Mouse (Mus musculus) limb, embryonic 13.5 days (tissue): ENCODE data around the gene Efcab14. TPM values are rescaled to one million over a fixed set of nuclear protein-coding genes. Genes with fewer than 3 reads are reported as not detected.

Experiments used
- ATAC-seq: fragments of 200-750 bp; cut with Nextera tagmentation; 2 replicates; pipeline ENCODE4 v1.8.0; 2017; ENCODE audit warnings: low read depth, moderate number of reproducible peaks, moderate TSS enrichment; ENCODE audit not compliant: low FRiP score
- H3K27ac ChIP-seq: fragments of 300-500 bp; sonication (generic); 2 replicates; pipeline ENCODE4 v1.5.1; 2015; ENCODE audit warnings: inconsistent platforms, mild to moderate bottlenecking, moderate library complexity
- H3K27me3 ChIP-seq: fragments of 300-500 bp; sonication (generic); 2 replicates; pipeline ENCODE4 v1.6.1; 2015; ENCODE audit warnings: mild to moderate bottlenecking, inconsistent platforms
- H3K36me3 ChIP-seq: fragments of 300-500 bp; sonication (generic); 2 replicates; pipeline ENCODE4 v1.6.1; 2015; ENCODE audit warnings: inconsistent platforms, mild to moderate bottlenecking, moderate library complexity
- H3K4me1 ChIP-seq: fragments of 300-500 bp; sonication (generic); 2 replicates; pipeline ENCODE4 v1.6.1; 2015; ENCODE audit warnings: inconsistent platforms
- H3K4me2 ChIP-seq: fragments of 300-500 bp; sonication (generic); replicated peaks from 2 replicates; pipeline ENCODE4 v1.6.1; 2015; ENCODE audit warnings: inconsistent platforms, mild to moderate bottlenecking, moderate library complexity
- H3K4me3 ChIP-seq: fragments of 300-500 bp; sonication (generic); 2 replicates; pipeline ENCODE4 v1.5.1; 2015; ENCODE audit warnings: moderate library complexity, mild to moderate bottlenecking, inconsistent platforms
- H3K9ac ChIP-seq: fragments of 300-500 bp; sonication (generic); 2 replicates; pipeline ENCODE4 v1.6.1; 2015; ENCODE audit warnings: mild to moderate bottlenecking, inconsistent platforms
- H3K9me3 ChIP-seq: fragments of 300-500 bp; sonication (generic); 2 replicates; pipeline ENCODE4 v1.6.1; 2016; ENCODE audit warnings: inconsistent platforms
- WGBS: fragments of 180-500 bp; shearing (Covaris S2); methylation state at CpG from one replicate; pipeline ENCODE4 v1.1.7; 2015; 5-methylcytosine and 5-hydroxymethylcytosine counted together
- polyA plus RNA-seq: library from polyadenylated mRNA; unstranded; fragments of >200 nt; fragmentation: Nextera tagmentation; extraction: Ambion mirVana; gene quantifications from 2 replicates; pipeline ENCODE4 v1.2.1, GENCODE M21; 2015

The Efcab14 gene
- polyA plus RNA-seq, 1 experiment from 2014 or later = 32.1 TPM

- Histone ChIP-seq H3K4me3 (no peak overlapping the region), H3K36me3 (peaks cover 6% of the 10 kb centered on the region; the same call in 1 of the 2 replicates), H3K4me2 (no peak overlapping the region), H3K9ac (no peak overlapping the region), H3K27me3 (0 out of 2 replicates have a peak, but pooled peaks cover 7% of the 10 kb centered on the region), H3K9me3 (no peaks in the 10 kb centered on the region), H3K27ac (no peak overlapping the region), H3K4me1 (peaks cover 16% of the 10 kb centered on the region)
- WGBS = 62% methylated on average over 2 of the region's 2 CpGs
- ATAC-seq = no peak
Measured at GRCm38 (mm10) chr4:115824178-115824577, 86.6 kb downstream of the Efcab14 start.

DNA sequence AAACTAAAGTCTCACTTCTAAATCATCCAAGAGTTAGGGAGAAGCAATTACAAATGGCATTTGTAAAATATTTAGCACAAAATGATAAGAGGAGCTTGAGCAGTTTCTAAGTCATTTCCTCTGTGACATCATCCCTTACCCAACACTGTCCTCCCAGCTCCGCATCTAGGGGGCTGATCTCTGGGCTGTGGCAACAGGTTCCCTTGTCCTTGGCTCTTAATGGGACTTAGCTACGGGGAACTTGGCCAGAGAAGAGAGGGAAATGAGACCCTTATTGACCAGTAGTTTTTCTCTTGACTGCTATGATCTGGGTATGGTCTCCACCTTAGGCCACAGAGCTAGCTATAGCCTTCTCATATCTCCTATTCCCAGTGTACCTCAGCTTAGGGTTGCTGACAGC is 87.7 kb downstream of the Efcab14 start:
- Histone ChIP-seq H3K27ac (no peak overlapping the region), H3K4me3 (no peak overlapping the region), H3K9ac (no peak overlapping the region), H3K9me3 (no peaks in the 10 kb centered on the region), H3K36me3 (no peaks in the 10 kb centered on the region), H3K4me2 (no peak overlapping the region), H3K4me1 (peaks cover 18% of the 10 kb centered on the region), H3K27me3 (0 out of 2 replicates have a peak, but pooled peaks cover 7% of the 10 kb centered on the region)
- 79% methylated on average over 2 of the region's 2 CpGs for WGBS
- no peak for ATAC-seq

Other genes starting within 250 kb of the Efcab14 start
- not detected in 2 replicates for gene Cyp4a14, start 241.6 kb upstream of the Efcab14 start, polyA plus RNA-seq
- not detected in 2 replicates for gene Cyp4a10, start 219.5 kb upstream of the Efcab14 start, polyA plus RNA-seq
- gene Cyp4a31, start 174.1 kb upstream of the Efcab14 start, polyA plus RNA-seq = not detected in 2 replicates
- gene Cyp4a32, start 136.8 kb upstream of the Efcab14 start, polyA plus RNA-seq = not detected in 2 replicates
- gene Cyp4b1, start 90.0 kb upstream of the Efcab14 start, polyA plus RNA-seq = 0.08 and 0.36 TPM in 2 replicates
- 0.31 and 0.50 TPM in 2 replicates for gene Tex38, start 43.3 kb downstream of the Efcab14 start, polyA plus RNA-seq
- gene Atpaf1, start 47.1 kb downstream of the Efcab14 start, polyA plus RNA-seq = 60.5 and 60.8 TPM in 2 replicates
- 12.6 and 14.4 TPM in 2 replicates for gene Mob3c, start 90.3 kb downstream of the Efcab14 start, polyA plus RNA-seq
- 29.6 and 32.9 TPM in 2 replicates for gene Mknk1, start 101.5 kb downstream of the Efcab14 start, polyA plus RNA-seq
- gene Kncn, start 146.7 kb downstream of the Efcab14 start, polyA plus RNA-seq = not detected in 2 replicates
- not detected in 2 replicates for gene 6430628N08Rik, start 152.9 kb downstream of the Efcab14 start, polyA plus RNA-seq
- gene Dmbx1, start 202.2 kb downstream of the Efcab14 start, polyA plus RNA-seq = 0.18 TPM in 1 of 2 replicates, not detected in the other